Mouse (Mus musculus) liver, embryonic 16.5 days (tissue): ENCODE data around the gene Srgap3. TPM values are rescaled to one million over a fixed set of nuclear protein-coding genes. Genes with fewer than 3 reads are reported as not detected.

ENCODE experiments used
- ATAC-seq: fragments of 200-750 bp; cut with Nextera tagmentation; 2 replicates; pipeline ENCODE4 v1.8.0; 2017; ENCODE audit warnings: low read depth, mild to moderate bottlenecking, moderate number of reproducible peaks, moderate library complexity
- H3K27ac ChIP-seq: fragments of 300-500 bp; sonication (generic); 2 replicates; pipeline ENCODE4 v1.5.1; 2014; ENCODE audit warnings: mild to moderate bottlenecking, low read length
- H3K27me3 ChIP-seq: fragments of 300-500 bp; sonication (generic); 2 replicates; pipeline ENCODE4 v1.6.1; 2014; ENCODE audit warnings: low read depth, low read length, mixed read lengths; ENCODE audit not compliant: control insufficient read depth, insufficient read depth
- H3K36me3 ChIP-seq: fragments of 300-500 bp; sonication (generic); 2 replicates; pipeline ENCODE4 v1.6.1; 2014; ENCODE audit warnings: mild to moderate bottlenecking; ENCODE audit not compliant: control insufficient read depth, insufficient read depth
- H3K4me1 ChIP-seq: fragments of 300-500 bp; sonication (generic); 2 replicates; pipeline ENCODE4 v1.6.1; 2014; ENCODE audit warnings: low read depth, low read length, mixed read lengths; ENCODE audit not compliant: control insufficient read depth
- H3K4me2 ChIP-seq: fragments of 300-500 bp; sonication (generic); 2 replicates; pipeline ENCODE4 v1.6.1; 2014; ENCODE audit warnings: low read depth, low read length, mixed read lengths
- H3K4me3 ChIP-seq: fragments of 300-500 bp; sonication (generic); 2 replicates; pipeline ENCODE4 v1.5.1; 2014; ENCODE audit warnings: low read depth, mild to moderate bottlenecking, low read length
- H3K9ac ChIP-seq: fragments of 300-500 bp; sonication (generic); 2 replicates; pipeline ENCODE4 v1.6.1; 2014; ENCODE audit warnings: low read depth, low read length
- H3K9me3 ChIP-seq: fragments of 300-500 bp; sonication (generic); replicated peaks from 2 replicates; pipeline ENCODE4 v1.6.1; 2016; ENCODE audit warnings: low read length; ENCODE audit not compliant: control insufficient read depth
- WGBS: fragments of 180-500 bp; shearing (Covaris S2); extraction: QIAGEN DNeasy Blood & Tissue Kit; methylation state at CpG from one replicate; pipeline ENCODE4 v1.1.7; 2014; ENCODE audit not compliant: insufficient replicate concordance; 5-methylcytosine and 5-hydroxymethylcytosine counted together
- polyA plus RNA-seq: library from polyadenylated mRNA; unstranded; fragments of >200 nt; fragmentation: Nextera tagmentation; extraction: Ambion mirVana; gene quantifications from 2 replicates; pipeline ENCODE4 v1.2.1, GENCODE M21; 2015

Srgap3 gene
- polyA plus RNA-seq, 1 experiment from 2014 or later = 0.22 TPM

GRCm38 (mm10) chr6:112699115-112699514, 248.0 kb downstream of the Srgap3 start:
- no peaks in the 10 kb centered on the region for H3K9me3 ChIP-seq

GRCm38 (mm10) chr6:112696056-112696950, 250.8 kb downstream of the Srgap3 start, which contains the start of gene Rad18:
Rad18 (minus strand) TSS chr6:112696686.
- Histone ChIP-seq H3K27ac (peak within 1 kb of the TSS; percentile 96), H3K9me3 (no peaks in the 10 kb centered on the region), H3K4me3 (peak within 1 kb of the TSS; percentile 83), H3K27me3 (no peaks in the 10 kb centered on the region; the same call in 1 of the 2 replicates), H3K36me3 (peaks cover 8% of the 10 kb centered on the region), H3K9ac (peak within 1 kb of the TSS; percentile 90), H3K4me1 (peaks cover 15% of the 10 kb centered on the region), H3K4me2 (peak within 1 kb of the TSS; percentile 66)
- ATAC-seq = peak; percentile 95
- WGBS = under 1% methylated on average over 77 of the region's 77 CpGs

More at GRCm38 (mm10) chr6:112699115-112699514, 248.0 kb downstream of the Srgap3 start:
- H3K4me2 ChIP-seq = no peak overlapping the region
- no peaks in the 10 kb centered on the region for H3K36me3 ChIP-seq
- no peaks in the 10 kb centered on the region; the same call in 1 of the 2 replicates for H3K27me3 ChIP-seq
- H3K4me3 ChIP-seq = no peak overlapping the region
- no peak overlapping the region for H3K9ac ChIP-seq
- 38% methylated on average over 1 of the region's 1 CpGs for WGBS
- no peak overlapping the region for H3K27ac ChIP-seq
- ATAC-seq = no peak
- peaks cover 15% of the 10 kb centered on the region for H3K4me1 ChIP-seq

GRCm38 (mm10) chr6:112694492-112694891, 252.6 kb downstream of the Srgap3 start:
- ATAC-seq = no peak
- no peak overlapping the region for H3K4me3 ChIP-seq
- no peaks in the 10 kb centered on the region for H3K9me3 ChIP-seq
- WGBS = 91% methylated on average over 5 of the region's 5 CpGs
- H3K27ac ChIP-seq = no peak overlapping the region
- no peaks in the 10 kb centered on the region; the same call in 1 of the 2 replicates for H3K27me3 ChIP-seq
- H3K9ac ChIP-seq = no peak overlapping the region
- H3K36me3 ChIP-seq = peaks cover 8% of the 10 kb centered on the region
- H3K4me2 ChIP-seq = no peak overlapping the region
- peaks cover 15% of the 10 kb centered on the region for H3K4me1 ChIP-seq

DNA sequence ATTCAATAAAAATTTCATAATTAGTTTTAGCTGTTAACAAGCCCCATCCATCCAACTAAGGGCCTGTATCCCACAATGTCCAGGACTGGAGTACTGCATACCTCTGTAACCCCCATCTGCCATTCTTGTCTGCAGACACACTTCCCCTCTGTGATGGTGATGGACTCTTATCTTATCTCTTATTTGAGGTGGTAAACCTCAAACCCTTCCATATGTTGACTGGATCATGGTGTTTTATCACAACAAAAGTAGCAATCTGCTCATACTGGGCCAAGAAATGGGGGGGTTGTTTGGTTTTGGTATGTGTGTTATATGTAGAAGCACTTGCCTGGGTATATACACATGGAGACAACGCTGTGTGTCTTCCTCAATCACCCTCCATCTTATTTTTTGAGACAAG, 255.5 kb downstream of the Srgap3 start:
- peaks cover 8% of the 10 kb centered on the region for H3K36me3 ChIP-seq
- no peak overlapping the region for H3K27ac ChIP-seq
- H3K9me3 ChIP-seq = no peaks in the 10 kb centered on the region
- H3K4me3 ChIP-seq = no peak overlapping the region
- H3K9ac ChIP-seq = no peak overlapping the region
- H3K4me1 ChIP-seq = peaks cover 9% of the 10 kb centered on the region; the same call in 1 of the 2 replicates
- no peak for ATAC-seq
- no peak overlapping the region for H3K4me2 ChIP-seq
- 75% methylated on average over 1 of the region's 1 CpGs for WGBS
- no peaks in the 10 kb centered on the region for H3K27me3 ChIP-seq

GRCm38 (mm10) chr6:112688033-112688432, 259.0 kb downstream of the Srgap3 start:
- Histone ChIP-seq H3K4me1 (peaks cover 6% of the 10 kb centered on the region; the same call in 1 of the 2 replicates), H3K4me3 (no peak overlapping the region), H3K36me3 (peaks cover 8% of the 10 kb centered on the region), H3K9ac (no peak overlapping the region), H3K9me3 (no peaks in the 10 kb centered on the region), H3K27ac (no peak overlapping the region), H3K4me2 (no peak overlapping the region), H3K27me3 (no peaks in the 10 kb centered on the region)
- 90% methylated on average over 3 of the region's 3 CpGs for WGBS
- no peak for ATAC-seq

DNA sequence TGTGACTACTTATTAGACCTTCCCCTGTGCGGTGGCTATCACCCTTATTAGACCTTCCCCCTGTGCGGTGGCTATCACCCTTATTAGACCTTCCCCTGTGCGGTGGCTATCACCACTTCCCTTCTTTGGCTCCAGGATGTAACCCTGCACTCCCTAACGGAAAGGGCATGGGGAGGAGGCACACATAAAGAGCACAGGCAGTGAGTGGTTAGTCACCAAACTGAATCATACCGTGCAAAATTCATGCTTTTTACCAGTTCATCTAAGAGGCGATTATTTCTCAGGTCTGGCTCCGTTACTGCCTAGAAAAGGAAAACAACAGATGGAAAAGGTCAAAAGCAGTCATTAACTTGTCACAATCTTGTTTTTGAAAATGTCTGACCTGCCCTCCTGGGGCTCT, 260.6 kb downstream of the Srgap3 start:
- H3K9ac ChIP-seq = no peak overlapping the region
- H3K4me1 ChIP-seq = peaks cover 6% of the 10 kb centered on the region; the same call in 1 of the 2 replicates
- H3K4me3 ChIP-seq = no peak overlapping the region
- ATAC-seq = no peak
- H3K4me2 ChIP-seq = no peak overlapping the region
- no peaks in the 10 kb centered on the region for H3K9me3 ChIP-seq
- H3K27me3 ChIP-seq = no peaks in the 10 kb centered on the region
- no peaks in the 10 kb centered on the region; the same call in 1 of the 2 replicates for H3K36me3 ChIP-seq
- whole genome bisulfite sequencing = 40% methylated on average over 7 of the region's 7 CpGs
- no peak overlapping the region for H3K27ac ChIP-seq

- H3K4me2 ChIP-seq = no peak overlapping the region
- peak; percentile 93 for ATAC-seq
Measured at GRCm38 (mm10) chr6:112684065-112684464, 263.0 kb downstream of the Srgap3 start.

More at GRCm38 (mm10) chr6:112684065-112684464, 263.0 kb downstream of the Srgap3 start:
- Histone ChIP-seq H3K4me3 (no peak overlapping the region), H3K27me3 (no peaks in the 10 kb centered on the region), H3K9ac (no peak overlapping the region), H3K9me3 (no peaks in the 10 kb centered on the region), H3K36me3 (peaks cover 3% of the 10 kb centered on the region; the same call in 1 of the 2 replicates), H3K27ac (peak overlapping the region; percentile 36), H3K4me1 (peaks cover 6% of the 10 kb centered on the region; the same call in 1 of the 2 replicates)
- WGBS = 72% methylated on average over 2 of the region's 2 CpGs
